Mouse (Mus musculus) embryo, embryonic 11 days (tissue): ENCODE measurements around the gene Tgtp2.
"Not testable (repeated sequence)": the region's sequence is repeated elsewhere in the genome, so short reads cannot be mapped to it uniquely, and the experiment has no call there.

Experiments
- DNase-seq: peaks from one replicate; pipeline ENCODE4 v3.0.0-alpha.2; 2015

Tgtp2 gene

DNA sequence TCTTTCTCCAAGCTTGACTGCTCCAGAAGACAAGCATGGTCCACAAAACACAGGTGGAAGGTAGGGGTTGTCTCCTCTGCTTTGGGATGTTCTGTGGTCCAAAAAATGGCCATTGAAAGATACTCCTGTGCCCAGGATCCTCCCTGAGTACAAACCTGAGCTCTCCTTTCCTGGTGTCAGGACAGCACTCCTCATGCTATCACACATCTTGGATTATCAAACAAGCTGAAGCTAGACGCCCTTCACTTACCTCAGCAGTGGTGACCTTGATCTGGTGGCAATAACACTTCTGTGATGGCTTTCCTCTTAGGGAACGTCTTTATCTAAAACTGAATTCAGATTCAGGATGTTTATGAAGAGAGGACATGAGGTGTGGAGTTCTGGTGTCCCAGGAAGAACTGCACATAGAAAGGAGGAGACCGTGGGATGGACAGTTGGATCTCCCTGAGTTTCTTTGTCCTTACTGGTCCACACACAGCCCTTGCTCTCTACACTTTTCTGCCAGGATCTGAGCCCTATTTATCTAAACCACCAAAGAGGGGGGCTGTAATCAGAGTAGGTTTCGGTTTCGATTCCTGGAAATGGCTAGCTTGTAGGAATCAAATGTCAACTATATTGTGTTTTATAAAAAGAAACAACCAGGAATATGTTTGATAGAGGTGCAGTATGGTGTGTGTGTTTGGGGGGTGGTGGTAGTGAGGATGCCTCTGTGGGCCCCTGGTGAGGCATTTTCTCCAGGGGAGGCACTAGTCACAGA lies at the start of gene Tgtp2:
Gene Tgtp2, minus strand, starts transcription at position 494 of the 757 bp plus-strand sequence.
- not testable (repeated sequence) for DNase-seq

DNA sequence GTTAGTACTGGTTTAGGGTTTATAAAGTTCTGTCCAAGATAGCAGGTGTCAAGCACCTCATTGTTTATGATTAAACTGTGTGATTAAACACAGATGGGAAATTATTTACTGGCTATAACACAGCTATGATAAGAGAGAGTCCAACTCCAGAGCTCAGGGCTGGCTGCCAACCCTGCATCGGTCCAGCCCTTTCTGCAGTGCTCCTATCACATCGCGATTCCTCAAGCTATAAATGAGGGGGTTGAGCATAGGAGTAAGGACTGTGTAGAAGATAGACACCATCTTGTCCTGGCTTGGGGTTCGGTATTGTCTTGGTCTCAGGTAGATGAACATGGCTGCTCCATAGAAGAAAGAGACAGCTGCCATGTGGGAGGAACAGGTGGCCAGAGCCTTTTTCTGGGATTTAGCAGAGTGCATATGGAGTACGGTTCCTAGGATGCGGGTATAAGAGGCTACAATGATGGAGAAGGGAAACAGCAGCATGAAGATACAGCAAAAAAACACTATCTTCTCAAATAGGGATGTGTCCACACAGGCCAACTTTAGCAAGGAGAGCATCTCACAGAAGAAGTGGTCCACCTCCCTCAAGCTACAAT lies 48.7 kb upstream of the Tgtp2 start:
- no peak for DNase-seq

DNA sequence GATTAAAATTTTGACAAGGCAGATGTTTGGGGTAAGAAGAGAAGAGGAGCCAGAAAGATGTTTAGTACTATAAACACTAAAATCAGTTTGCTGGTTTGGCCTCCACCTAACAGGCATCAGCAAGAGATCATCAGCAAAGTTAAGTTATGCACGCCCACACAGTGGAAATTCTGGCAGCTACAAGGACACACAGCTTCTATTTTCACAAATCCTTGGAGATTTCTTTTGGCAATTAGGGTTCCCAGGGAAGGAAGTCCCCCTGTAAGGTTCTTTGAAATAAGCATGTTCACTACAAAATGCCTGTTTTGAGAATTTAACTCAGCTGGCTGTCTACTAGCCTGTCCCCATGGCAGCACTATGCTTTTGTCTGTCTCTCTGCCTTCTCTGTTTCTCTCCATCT lies 47.0 kb upstream of the Tgtp2 start:
- no peak for DNase-seq

DNA sequence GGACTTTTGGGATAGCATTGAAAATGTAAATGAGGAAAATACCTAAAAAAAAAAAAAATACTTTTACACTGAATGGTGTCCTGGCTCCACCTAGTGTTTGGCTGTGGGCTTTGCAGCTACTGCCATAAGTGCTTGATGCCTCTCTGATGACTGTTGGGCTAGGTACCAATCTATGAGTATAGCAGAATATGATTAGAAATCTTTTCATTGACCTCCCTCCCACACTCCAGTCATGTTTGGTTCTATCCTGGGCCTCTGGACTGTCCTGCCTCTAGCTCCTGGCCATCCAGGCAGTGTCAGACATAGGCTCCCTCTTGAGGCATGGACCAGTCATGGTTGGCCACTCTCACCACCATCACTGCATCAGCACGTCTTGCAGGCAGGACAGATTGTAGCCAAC lies 44.8 kb upstream of the Tgtp2 start:
- DNase-seq, result peak; percentile 50

DNA sequence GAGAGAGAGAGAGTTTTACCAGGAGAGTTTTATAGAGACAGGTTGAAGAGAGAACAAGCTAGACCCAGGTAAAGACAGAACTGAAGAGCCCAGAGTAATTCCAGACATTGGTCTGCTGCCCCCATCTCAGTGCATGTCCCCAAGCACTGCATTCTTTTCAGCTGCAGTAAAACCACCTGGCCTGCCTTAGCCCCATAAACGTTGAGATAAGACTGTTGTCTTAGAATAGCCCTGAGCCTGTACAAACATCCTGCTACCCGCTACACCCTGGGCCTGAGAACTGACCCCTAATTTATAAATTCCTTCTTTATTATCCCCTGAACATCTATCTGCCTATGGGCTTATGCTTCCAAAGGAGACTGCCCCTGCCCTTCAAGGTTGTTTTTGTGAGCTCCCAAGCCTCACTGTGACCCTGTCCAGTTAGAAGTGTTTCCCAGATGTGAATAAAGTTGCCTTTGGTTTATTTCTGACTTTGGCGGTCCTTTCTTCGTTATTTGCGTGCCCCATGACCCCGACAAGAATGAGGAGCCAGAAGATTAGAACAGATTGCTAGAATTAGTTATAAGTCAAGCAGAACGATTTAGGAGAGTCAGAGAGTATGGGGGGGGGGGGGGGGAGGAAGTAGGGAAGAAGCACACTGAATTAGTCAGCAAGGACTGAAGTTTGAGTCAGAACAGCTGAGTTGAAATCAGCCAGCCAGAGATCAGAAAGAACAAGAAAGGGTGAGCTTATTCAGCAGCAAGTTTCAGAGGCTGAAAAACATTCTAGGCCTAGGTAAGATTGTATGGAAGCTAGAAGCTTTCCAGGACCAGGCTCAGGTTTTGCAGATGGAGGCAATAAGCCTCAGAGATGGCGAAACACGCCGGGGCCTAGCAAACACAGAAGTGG lies 43.9 kb upstream of the Tgtp2 start:
- DNase-seq, result no peak

DNA sequence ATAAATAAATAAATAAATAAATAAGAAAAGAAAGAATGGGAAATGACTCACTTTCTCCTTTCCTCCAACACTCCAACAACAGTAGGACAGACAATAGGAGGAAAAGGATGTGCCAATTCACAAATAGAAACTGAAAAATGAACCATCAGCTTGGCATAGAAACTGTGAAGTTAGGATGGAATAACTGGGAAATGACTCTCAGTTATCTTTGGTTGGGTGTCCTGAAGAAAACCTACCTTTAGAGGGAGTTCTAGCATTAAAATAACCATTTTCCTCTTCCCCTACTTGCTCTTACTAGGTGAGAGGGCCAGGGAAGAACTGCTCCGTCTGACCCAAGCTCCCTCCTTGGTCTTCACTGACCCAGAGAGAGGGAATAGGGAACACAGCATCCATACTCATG lies 41.7 kb upstream of the Tgtp2 start:
- no peak for DNase-seq

DNA sequence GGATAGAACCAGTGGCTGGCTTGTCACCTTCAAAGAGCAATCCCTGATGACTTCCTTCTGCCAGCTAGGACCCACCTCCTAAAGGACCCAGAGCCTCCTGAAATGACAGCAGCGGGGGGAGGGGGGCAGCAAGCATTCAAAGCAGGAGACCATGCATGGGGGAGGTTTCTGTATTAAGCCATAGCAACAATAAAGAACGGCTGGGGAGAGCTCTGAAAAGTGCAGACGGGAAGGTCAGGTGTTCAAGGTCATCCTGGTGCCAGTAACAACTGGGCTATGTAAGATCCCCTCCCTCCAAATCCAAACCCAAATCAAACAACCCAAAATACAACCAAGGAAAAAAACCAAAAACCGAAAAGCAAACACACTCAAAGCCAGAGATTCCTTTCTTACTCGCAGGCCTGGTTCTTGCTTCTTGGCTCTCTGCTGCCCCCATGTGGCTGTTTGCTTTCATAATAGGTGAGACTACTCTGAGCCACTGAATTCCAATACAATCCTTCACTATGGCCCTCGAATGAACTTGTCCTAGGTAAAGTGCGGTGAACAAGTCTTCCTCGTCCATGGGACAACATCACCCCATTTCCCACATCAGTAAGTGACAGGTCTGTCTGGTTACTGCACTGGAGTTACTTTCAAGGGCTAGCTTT lies 39.2 kb upstream of the Tgtp2 start:
- peak; percentile 88 for DNase-seq

DNA sequence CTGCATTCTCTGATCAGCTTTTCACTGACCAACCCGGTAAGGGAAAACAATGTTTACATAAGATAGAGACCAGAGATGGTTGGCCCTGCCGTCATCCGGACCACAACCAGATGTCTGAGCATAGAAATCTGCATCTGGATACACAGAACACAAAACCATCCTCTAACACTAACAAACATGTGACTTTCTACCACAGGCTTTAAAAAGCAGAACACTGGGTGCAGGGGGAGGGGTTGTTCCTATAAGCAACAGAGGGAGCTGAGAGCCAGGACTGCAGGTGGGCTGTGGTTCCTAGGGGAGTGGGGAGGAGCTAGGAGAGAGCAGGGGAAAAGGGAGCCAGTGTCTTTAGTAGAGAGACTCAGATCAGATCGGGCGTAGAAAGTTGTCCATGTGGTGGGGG lies 37.5 kb upstream of the Tgtp2 start:
- no peak for DNase-seq

DNA sequence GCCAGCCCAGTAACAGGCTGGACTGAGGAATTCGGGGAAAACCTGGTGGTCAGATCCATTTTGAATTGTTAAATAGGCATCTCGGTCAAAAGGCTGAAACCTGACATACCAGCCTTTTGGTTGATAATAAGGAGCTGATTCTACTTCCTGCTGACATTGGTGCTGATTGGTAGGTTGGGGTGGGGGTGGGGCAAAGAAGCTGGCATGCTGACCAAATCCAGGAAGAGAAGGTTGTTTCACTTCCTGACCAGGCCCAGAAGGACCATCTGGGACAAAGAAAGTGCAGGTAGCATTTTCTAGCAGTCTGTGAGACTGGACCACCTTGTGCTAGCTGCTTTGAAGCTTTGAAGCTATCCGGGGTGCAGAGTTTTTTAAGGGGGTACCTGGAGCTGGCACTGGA lies 36.4 kb upstream of the Tgtp2 start:
- no peak for DNase-seq

DNA sequence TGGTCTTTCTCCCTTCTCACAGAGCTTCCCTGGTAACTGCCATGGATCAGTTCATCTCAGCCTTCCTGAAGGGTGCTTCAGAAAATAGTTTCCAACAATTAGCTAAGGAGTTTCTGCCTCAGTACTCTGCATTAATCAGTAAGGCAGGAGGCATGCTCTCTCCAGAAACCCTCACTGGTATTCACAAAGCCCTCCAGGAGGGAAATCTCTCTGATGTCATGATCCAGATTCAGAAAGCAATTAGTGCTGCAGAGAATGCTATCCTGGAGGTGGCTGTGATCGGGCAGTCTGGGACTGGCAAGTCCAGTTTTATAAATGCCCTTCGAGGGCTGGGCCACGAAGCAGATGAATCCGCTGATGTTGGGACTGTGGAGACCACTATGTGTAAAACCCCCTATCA lies 31.4 kb upstream of the Tgtp2 start:
- no peak for DNase-seq

DNA sequence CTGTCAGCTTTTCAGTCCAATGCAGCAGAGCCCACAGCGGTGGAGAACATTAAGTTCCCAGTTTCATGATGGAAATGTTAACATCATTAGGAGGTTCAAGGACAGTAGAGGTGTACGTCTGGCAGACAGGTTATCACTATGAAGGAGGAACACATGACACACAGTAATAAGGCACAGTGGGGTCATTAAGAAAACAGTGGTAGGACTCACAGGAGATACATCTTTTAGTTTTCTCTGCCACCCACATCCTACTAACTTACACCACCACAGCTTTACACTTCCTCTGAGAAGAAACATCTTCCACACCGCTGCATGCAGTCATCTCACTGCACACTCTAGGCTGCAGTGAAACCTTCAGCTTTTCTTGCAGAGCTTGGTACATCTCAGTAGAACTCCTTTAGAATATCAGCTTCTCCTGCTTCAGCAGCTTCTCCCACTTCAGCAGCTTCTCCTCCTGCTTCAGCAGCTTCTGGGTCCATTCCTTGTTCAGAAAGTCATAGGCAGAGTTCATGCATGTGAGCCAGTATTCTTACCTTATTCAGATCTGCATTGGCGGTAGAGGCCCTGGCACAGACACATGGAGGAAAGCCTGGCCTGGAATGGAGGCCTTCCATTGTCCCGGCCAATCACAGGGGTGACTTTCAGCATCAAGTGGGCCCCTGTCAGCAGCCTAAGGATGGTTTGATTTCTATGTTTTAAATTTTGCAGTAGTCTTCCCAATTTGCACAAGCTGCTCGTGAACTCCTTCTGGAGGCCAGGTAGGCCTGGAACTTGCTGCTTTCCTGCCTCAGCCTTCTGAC lies 30.1 kb upstream of the Tgtp2 start:
- no peak for DNase-seq

DNA sequence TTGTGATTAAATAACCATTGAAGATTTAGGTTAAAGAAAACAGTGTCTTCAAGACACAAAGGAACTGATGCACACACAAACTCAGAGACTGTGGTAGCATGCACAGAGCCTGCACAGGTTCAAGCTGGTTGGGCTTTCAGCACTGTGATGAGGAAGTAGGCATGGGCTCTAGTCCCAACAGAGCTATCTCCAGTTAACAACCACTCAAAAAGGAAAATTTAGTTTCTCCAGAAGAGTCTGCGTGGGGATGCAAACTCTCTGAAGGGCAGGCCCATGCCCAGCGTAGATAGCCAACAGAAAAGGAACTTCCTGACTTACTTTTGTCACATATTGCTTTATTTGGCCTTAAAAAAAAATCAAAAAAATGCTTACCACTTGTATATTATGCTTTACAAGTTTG lies 28.8 kb upstream of the Tgtp2 start:
- DNase-seq, result no peak

DNA sequence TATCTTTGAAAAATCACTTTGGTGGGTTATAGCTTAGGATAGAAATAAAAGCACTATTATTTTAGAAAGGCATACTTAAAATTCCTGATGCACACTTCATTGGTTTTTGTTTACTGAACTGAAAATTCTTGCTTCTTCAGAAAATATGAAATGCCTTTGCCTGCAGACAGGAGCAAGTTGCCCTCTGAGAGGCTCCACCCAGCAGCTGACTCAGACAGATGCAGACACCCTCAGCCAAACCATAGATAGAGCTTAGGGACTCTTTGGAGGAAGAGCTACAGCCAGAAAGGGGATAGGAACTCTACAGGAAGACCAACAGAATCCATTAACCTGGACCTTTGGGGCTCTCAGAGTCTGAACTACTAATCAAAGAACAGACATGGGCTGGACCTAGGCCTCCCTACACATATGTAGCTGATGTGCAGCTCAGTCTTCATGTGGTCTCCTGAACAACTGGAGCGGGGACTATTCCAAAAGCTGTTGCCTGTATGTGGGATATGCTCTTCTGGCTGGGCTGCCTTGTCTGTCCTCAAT lies 28.1 kb upstream of the Tgtp2 start:
- no peak for DNase-seq

DNA sequence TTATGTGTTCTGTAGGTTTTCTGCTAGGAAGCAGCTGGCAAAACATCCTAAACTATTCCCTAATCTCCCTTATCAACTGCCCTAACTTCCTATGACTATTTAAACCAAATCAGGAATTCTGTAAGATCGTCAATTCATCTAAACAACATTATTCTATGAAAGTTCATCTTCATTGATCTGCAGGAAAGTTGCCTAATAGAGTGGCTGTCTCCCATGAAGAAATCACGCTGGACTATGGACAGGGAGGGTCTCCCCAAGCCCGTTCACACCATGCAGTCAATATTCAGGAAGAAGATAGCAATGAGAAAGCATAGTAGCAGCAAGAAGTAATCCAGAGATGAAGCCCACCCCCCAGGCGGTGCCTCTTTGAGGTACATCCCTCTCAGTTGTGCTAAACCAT lies 27.2 kb upstream of the Tgtp2 start:
- DNase-seq, result no peak

DNA sequence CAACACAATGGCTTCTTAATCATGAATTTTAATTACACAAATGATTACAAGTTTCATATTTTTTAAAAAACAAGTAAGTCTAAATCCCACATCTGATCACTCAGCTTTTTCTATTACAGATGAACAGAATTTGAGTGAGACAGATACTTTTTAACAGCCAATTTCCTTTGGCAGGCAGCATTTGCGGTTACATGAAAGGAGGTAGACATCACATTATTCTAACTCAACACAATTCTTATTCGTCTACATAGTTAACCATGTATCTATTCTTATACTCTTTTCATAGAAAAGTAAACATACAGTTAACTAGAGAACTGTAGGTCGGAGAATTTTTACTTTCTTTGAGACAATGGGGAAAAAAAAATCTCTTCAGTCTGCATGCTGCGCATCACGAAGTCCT lies 26.5 kb upstream of the Tgtp2 start:
- no peak for DNase-seq

DNA sequence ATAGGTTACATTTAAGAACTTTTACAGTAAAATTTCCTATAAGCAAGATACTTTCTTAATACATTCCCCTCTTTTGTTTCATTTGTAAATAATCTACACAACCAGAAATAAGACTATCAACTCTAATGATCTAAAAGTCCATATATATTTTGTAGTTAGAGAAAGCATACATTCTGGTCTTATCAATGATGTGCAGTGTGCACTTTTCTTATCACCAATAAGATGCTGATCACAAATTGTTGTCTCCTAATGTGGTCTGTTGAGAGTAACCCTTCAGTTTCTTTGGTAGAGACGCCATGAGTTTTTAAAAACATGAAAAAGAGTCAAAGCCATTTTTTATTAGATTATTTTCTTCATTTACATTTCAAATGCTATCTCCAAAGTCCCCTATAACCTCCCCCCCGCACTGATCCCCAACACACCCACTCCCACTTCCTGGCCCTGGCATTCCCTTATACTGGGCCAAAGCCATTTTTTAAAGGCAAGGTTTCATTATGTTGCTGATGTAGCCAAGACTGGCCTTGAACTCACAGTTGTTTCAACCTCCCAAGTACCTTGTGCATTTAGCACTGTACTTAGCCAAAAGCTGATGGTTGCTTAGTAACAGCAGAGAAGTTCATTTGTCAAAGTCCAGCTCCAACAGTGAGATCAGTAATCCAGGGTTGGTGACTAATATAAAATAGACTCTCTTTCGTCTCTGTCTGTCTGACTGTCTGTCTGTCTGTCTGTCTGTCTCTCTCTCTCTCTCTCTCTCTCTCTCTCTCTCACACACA lies 25.9 kb upstream of the Tgtp2 start:
- DNase-seq, result no peak

DNA sequence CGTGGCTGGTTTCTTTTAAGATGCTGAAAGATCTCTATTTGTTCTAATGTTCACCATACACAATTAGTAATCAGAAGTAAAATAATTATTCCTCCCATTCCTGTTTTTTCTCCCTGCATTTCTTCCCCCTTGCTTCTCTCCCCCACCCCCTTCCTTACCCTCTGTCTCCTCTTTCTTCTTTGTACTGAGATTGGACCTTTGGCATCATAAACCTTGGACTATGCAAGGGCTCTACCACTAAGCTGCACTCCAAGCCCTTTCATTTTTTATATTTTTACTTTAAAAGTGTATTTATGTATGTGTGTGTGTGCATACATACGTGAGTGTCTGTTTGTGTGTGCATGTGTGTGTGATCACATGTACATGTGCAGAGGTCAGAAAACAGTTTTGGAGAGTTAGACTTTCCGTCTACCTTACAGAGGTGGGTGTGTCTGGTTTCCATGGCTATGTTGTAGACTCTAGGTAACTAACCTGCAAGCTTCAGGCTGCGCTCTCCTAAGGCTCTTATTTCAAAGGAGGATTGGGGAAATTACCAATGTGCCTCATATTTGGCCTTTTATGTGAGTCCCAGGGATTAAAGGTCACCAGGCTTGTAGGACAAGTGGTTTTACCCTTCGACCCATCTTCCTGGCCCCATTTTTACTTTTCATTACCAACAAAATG lies 25.1 kb upstream of the Tgtp2 start:
- no peak for DNase-seq

DNA sequence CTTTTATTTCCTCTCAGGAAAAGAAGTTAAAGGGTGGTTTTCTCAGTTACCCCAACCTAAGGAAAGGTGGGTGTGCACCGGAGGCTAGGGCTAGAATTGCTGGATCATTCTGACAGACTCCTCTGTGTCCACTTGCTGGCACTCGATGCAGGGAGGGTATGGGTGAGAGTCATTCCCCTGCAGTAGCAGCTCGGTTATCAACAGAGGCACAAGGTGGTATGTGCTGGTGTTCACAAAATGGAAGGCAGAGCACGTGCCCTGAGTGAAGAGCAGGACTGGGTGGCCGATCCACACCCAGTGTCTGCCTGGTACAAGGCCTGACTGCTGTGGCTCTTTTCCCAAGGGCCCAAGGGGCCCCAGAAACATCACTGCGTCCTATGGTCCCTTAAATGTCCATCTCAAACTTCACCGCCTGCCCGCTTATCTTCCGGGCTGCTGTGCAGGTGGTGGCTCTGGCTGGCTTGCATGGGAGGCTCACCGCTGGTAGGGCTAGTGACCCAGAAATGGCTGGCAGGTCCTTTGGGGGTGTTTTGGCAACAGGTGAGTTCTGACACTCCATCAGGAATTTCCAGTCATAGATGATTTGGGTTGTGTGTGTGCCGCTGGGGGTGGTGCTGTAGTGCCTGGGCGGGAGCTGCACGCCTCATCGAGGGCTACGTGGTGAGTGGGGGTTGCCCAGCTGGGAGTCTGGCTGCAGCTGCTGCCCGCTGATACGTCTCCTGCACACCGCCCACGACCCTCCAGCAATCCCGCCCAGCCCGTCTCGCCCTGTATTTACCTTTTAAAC lies 24.0 kb upstream of the Tgtp2 start:
- peak; percentile 37 for DNase-seq

DNA sequence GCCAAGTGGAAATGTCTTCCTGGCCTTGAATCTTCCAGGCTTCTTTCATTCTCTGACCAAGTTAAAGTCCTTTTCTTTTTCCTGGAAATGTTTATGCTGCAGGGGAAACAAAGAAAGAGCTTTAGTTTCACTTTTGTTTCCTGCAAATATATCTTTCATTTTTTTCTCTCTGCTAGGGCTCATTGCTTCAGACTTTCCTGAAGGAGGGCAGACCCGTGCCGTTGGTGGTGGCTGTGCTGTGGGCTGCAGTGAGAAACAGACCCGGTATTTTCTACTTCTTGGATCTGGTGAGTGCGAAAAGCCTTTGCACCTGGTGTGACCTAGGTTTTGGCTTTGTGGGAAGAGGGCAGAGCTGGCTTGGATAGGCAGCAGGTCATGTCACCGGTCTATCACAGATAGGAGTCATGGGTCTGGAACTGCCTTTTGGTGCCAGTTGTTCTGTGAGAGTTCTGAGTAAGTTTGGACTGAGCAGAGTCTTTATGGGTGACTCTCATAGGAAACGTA lies 22.9 kb upstream of the Tgtp2 start:
- DNase-seq, result no peak

DNA sequence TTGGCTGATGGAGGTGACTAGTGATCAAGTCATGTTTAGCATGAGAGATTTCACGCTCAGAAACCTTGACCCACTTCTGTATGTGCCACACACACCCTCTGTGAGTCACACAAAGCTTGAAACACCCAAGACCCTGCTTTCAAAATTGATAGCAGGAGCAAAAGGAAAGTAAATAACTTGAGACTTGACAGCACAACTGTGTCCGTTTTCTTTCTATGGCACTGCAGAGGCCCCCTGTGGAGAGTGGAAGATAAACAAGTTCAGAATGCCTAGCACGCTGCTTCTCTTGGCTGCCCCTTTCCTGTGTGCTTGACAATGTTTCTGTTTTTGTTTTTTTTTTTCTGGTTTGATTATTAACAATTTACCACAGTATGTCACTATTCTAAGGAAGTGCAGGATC lies 20.9 kb upstream of the Tgtp2 start:
- no peak for DNase-seq
